Mouse (Mus musculus) hindbrain, embryonic 10.5 days (tissue): ENCODE measurements around the gene Vmn2r78. TPM values are rescaled to one million over a fixed set of nuclear protein-coding genes. Genes with fewer than 3 reads are reported as not detected.
"Not testable (repeated sequence)": the region's sequence is repeated elsewhere in the genome, so short reads cannot be mapped to it uniquely, and the experiment has no call there.

Experiments used
- DNase-seq: peaks from one replicate; pipeline ENCODE4 v3.0.0-alpha.2; 2017; ENCODE audit warnings: low spot score
- H3K27ac ChIP-seq: fragments of 300-500 bp; sonication (generic); 2 replicates; pipeline ENCODE4 v1.5.1; 2016; ENCODE audit warnings: mild to moderate bottlenecking, moderate library complexity
- H3K27me3 ChIP-seq: fragments of 300-500 bp; sonication (generic); 2 replicates; pipeline ENCODE4 v1.6.1; 2016; ENCODE audit warnings: mild to moderate bottlenecking; ENCODE audit not compliant: poor library complexity, insufficient read depth, severe bottlenecking
- H3K36me3 ChIP-seq: fragments of 300-500 bp; sonication (generic); 2 replicates; pipeline ENCODE4 v1.6.1; 2016; ENCODE audit warnings: mild to moderate bottlenecking, moderate library complexity
- H3K4me1 ChIP-seq: fragments of 300-500 bp; sonication (generic); replicated peaks from 2 replicates; pipeline ENCODE4 v1.6.1; 2016; ENCODE audit warnings: mild to moderate bottlenecking
- H3K4me3 ChIP-seq: fragments of 300-500 bp; sonication (generic); 2 replicates; pipeline ENCODE4 v1.5.1; 2016; ENCODE audit warnings: mild to moderate bottlenecking, moderate library complexity
- H3K9me3 ChIP-seq: fragments of 300-500 bp; sonication (generic); 2 replicates; pipeline ENCODE4 v1.6.1; 2016; ENCODE audit warnings: mild to moderate bottlenecking, moderate library complexity
- WGBS: fragments of 180-500 bp; shearing (Covaris S2); methylation state at CpG from one replicate; pipeline ENCODE4 v1.1.7; 2016; 5-methylcytosine and 5-hydroxymethylcytosine counted together
- polyA plus RNA-seq: library from polyadenylated mRNA; unstranded; fragments of >200 nt; fragmentation: Nextera tagmentation; extraction: Ambion mirVana; gene quantifications from 2 replicates; pipeline ENCODE4 v1.2.1, GENCODE M21; 2016

Gene Vmn2r78
- polyA plus RNA-seq, result not detected in 2 replicates

DNA sequence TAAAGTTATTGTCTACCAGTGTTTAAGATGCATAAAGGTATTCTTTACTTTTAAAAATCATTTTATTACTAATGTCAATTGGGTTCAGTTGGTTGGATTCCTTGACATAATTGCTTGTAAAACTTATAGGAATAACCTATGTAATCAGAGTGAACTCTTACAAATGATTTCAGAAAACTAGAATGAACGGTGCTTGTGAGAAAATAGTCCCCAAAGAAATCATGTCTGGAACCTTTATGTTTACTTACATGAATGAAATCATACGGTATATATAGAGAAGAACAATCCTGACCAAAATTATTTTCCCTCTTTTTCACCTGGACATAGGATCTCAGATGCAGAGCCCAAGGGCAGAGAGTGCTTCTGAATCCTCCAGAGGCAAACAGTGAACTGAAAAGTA is at the start of gene Vmn2r78:
Gene Vmn2r78 (plus strand): TSS at position 301 of the 400 bp plus-strand sequence.
- H3K4me3 ChIP-seq, H3K9me3 ChIP-seq, H3K27ac ChIP-seq, H3K4me1 ChIP-seq, DNase-seq, H3K27me3 ChIP-seq, H3K36me3 ChIP-seq: not testable (repeated sequence)
- 88% methylated on average over 2 of the region's 2 CpGs for WGBS

DNA sequence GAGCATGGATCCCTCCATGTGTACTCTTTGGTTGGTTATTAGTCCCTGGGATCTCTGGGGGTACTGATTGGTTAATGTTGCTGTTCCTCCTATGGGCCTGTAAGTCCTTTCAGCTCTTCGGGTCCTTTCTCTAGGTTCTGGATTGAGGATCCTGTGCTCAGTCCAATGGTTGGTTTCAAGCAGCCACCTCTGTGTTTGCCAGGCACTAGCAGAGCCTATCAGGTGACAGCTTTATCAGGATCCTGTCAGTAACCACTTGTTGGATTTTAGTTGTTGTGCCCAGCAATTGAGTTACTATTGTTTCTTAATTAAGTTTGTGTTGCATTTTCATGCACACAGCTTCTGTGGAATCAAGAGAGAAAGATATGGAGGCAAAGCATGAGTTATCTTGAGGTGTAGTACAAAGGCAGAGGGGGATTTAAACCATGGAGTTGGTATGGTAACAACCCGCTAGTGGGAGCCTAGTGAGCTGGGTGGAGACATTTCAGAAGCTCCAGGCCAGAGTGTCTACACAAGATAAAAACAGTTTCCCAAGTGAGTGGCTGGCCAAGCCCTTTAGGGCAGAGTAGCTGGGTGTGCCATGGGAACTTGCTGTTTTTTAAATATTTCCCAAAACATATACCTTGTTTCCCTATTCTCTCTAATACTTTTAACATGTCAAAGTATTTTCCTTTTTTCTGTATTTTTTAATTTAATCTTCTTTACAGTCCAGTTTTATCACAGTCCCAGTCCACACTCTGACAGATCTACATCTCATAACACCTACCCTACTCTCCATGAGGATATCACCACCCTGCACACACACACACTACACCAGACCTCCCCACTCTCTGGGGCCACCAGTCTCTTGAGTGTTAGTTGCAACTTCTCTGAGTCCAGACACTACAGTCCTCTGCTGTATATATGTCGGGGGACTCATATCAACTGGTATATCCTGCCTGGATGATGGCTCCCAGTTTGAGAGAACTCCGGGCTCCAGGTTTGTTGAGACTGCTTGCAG is 25.1 kb upstream of the Vmn2r78 start:
- Histone ChIP-seq H3K36me3 (no peaks in the 10 kb centered on the region), H3K4me3 (no peak overlapping the region), H3K9me3 (no peaks in the 10 kb centered on the region), H3K27ac (no peak overlapping the region), H3K4me1 (no peaks in the 10 kb centered on the region), H3K27me3 (no peaks in the 10 kb centered on the region)
- WGBS, result 88% methylated on average over 4 of the region's 4 CpGs
- no peak for DNase-seq

DNA sequence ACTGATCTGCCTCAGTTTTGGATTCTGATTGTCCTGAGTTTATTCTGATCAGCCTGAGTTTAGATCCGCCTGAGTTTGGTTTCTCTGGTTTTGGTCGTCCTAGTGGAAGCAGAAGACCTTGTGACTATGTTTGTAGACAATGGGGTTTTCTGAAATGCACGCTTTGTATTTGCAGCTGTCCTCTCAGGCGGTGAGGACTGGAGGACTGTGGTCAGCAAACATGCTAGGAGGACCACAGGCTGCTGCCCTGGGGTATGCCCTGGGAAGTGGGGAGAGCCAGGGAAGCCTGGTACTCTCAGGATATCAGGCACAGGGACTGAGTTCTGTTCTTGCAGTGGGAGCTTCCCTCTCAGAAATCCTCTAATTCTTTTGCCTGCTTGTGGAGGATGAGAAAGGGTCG is 22.4 kb downstream of the Vmn2r78 start:
- no peaks in the 10 kb centered on the region for H3K9me3 ChIP-seq
- H3K4me1 ChIP-seq, result no peaks in the 10 kb centered on the region
- no peaks in the 10 kb centered on the region for H3K36me3 ChIP-seq
- no peak overlapping the region for H3K4me3 ChIP-seq
- WGBS, result 83% methylated on average over 5 of the region's 5 CpGs
- H3K27ac ChIP-seq, result no peak overlapping the region
- H3K27me3 ChIP-seq, result no peaks in the 10 kb centered on the region
- no peak for DNase-seq

DNA sequence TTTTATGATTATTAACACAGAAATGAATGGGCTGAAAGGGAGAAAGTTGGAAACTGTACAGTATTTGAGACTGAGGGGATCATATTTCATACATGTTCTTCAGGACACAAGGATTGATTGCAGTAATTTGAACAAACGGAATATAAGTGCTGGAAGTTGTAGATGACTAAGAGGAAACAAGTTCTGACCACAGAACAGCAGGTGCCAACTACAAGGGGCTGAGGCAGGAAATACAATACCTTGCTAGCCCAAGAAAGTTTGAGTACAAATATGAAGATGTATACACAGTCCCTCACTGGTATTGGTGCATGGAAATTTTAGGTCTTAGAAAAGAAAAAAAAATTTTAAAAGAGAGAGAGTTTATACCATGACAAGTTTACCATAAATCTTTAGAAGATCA is 79.8 kb downstream of the Vmn2r78 start:
- no peaks in the 10 kb centered on the region for H3K36me3 ChIP-seq
- H3K4me1 ChIP-seq, result no peaks in the 10 kb centered on the region
- no peak overlapping the region for H3K27ac ChIP-seq
- WGBS, result 82% methylated on average over 1 of the region's 1 CpGs
- no peak overlapping the region for H3K4me3 ChIP-seq
- no peaks in the 10 kb centered on the region for H3K27me3 ChIP-seq
- no peaks in the 10 kb centered on the region for H3K9me3 ChIP-seq
- no peak for DNase-seq

DNA sequence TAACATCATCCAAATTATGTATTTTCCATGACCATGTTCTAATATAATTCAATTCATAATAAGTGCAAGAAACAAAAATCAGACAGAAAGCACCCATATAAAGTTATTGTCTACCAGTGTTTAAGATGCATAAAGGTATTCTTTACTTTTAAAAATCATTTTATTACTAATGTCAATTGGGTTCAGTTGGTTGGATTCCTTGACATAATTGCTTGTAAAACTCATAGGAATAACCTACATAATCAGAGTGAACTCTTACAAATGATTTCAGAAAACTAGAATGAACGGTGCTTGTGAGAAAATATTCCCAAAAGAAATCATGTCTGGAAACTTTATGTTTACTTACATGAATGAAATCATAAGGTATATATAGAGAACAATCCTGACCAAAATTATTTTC is 80.9 kb downstream of the Vmn2r78 start, which contains the start of gene Vmn2r79:
Gene Vmn2r79 (plus strand): TSS at position 301 of the 400 bp plus-strand sequence.
- H3K9me3 ChIP-seq, H3K4me3 ChIP-seq, H3K27me3 ChIP-seq, DNase-seq, H3K36me3 ChIP-seq, H3K27ac ChIP-seq, H3K4me1 ChIP-seq: not testable (repeated sequence)
- 89% methylated on average over 1 of the region's 1 CpGs for WGBS

Other genes starting within 250 kb of the Vmn2r78 start
- not detected in 2 replicates for gene Olfr292, start 226.8 kb upstream of the Vmn2r78 start, polyA plus RNA-seq
- not detected in 2 replicates for gene Folh1, start 139.2 kb upstream of the Vmn2r78 start, polyA plus RNA-seq
- gene Vmn2r77, start 120.1 kb upstream of the Vmn2r78 start, polyA plus RNA-seq, result not detected in 2 replicates
- not detected in 2 replicates for gene Vmn2r79, start 81.0 kb downstream of the Vmn2r78 start, polyA plus RNA-seq